Mouse (Mus musculus) gastrocnemius, postnatal 14 days (tissue): ENCODE measurements at regions not wholly inside any gene's neighbourhood (a gene's known extent, or its start where the extent isn't known, plus 50 kb on each side); places are given as distances from the start of the nearest gene placed in this dataset.
A peak's percentile ranks its signal among the peaks of the same experiment; 100 is the strongest.

ENCODE experiments used
- DNase-seq: peaks from one replicate; pipeline ENCODE4 v3.0.0; 2021; ENCODE audit warnings: mixed read lengths
- intact Hi-C: fragments of 180-260 bp; cut with DNase I; formaldehyde crosslinking; loops from one replicate; pipeline ENCODE4 v1.15.1; 2025; ENCODE audit warnings: low total_unique reads

GRCm38 (mm10) chr8:126244321-126244720, 54.0 kb upstream of the Slc35f3 start:
- intact Hi-C loops, result no loop called here
- peak; percentile 52 for DNase-seq
